Mouse (Mus musculus): ENCODE data around the gene St5. TPM values are rescaled to one million over a fixed set of nuclear protein-coding genes. Genes with fewer than 3 reads are reported as not detected.
A peak's percentile ranks its signal among the peaks of the same experiment; 100 is the strongest.

Gene St5
- polyA plus RNA-seq, 1 experiment = 47.6 TPM

DNA sequence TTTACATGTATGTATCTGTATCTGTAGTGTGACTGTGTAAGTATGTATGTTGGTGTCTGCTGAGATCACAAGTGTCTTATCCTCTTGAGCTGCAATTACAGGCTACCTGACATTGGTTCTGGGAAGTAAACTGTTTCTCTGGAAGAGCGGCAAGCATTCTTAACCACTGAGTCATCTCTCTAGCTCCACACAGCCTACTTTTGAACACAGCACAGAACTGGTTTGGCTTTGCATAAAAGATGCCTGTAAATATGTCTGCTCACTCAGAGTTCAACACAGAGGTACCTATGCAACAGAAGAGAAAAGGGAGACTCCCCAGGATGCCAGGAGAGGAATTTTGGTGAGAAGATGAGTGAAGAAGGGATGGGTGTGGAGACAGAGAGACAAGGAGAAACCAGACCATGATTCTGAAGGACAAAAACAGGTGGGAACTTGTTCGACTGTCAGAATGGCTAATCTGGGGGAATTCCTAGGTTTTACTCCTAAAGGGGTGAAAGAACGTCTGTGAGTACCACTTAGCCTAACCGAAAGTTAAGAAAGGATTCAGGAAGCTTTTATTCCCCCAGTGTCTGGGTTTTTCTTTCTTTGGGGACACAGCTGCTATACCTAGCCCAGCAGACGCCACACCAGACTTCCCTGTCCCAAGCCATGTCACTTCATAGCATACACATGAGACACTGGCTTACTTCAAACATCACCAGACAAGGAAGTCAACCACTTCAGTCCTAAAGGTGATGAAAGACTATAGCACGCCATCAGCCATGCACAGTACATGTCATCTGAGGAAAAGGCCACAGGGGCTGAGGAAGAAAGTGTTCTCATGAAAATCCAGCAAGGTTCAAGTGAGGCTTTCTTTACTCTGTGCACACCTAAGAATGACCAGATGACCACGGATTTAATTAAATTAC lies 73.3 kb downstream of the St5 start:
- Histone ChIP-seq H3K4me3 (ENCODE audit: insufficient read depth, low read depth, low read length) (no peak overlapping the region), H3K4me1 (ENCODE audit: control insufficient read depth, insufficient read depth, low read length) (no peaks in the 10 kb centered on the region; the same call in 1 of the 2 replicates), H3K36me3 (ENCODE audit: control insufficient read depth, insufficient read depth, low read length) (no peaks in the 10 kb centered on the region), H3K27ac (ENCODE audit: insufficient read depth, low read depth, low read length) (no peak overlapping the region; the same call in none of the 2 replicates), H3K27me3 (replicated peaks; ENCODE audit: control insufficient read depth, insufficient read depth, low read length) (no peaks in the 10 kb centered on the region)
- DNase-seq = no peak
- no peak for TF ChIP-seq POLR2A (IDR thresholded peaks at IDR 0.05; ENCODE audit: low read depth, low read length)
- TF ChIP-seq CTCF (conservative IDR thresholded peaks at IDR 0.05; ENCODE audit: insufficient read depth, insufficient read length, low read depth, low read length) = no peak
- 83% methylated on average over 7 of the region's 7 CpGs for WGBS

DNA sequence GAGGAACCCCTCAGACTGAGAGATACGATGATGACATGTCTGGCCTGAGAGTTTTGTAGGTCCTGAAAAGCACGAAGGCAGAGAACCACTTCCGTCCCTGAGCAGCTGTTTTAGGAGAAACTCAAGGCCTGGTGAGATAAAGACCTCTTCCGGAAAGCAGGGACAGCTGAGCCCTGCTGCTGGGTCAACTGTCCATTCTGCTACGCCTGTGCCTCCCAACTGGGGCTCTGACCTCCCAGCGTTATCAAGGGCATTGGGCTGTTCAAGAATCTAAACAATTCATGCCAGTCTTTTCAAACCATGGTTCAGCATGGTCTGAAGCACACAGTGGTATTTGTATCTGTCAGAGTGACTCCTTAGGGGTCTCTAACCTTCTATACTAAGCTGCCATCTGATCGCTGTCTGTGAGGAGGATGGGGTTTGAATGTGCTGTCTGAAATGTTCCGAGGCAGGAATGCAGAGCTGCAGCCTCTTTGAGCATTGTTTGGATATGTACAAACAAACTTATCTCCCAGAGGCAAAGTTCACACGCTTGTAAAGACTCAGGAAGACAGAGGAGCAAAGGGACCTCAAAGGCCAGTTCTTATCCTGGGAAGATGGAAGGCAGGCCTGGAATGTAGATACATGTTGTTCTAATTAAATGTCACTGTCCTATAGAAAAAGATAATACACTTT lies 74.3 kb downstream of the St5 start:
- WGBS = 59% methylated on average over 9 of the region's 9 CpGs
- DNase-seq = peak; percentile 33
- Histone ChIP-seq H3K4me1 (ENCODE audit: control insufficient read depth, insufficient read depth, low read length) (no peaks in the 10 kb centered on the region; the same call in 1 of the 2 replicates), H3K4me3 (ENCODE audit: insufficient read depth, low read depth, low read length) (no peak overlapping the region), H3K27ac (ENCODE audit: insufficient read depth, low read depth, low read length) (peak overlapping the region; percentile 16), H3K27me3 (replicated peaks; ENCODE audit: control insufficient read depth, insufficient read depth, low read length) (no peaks in the 10 kb centered on the region), H3K36me3 (ENCODE audit: control insufficient read depth, insufficient read depth, low read length) (no peaks in the 10 kb centered on the region)
- no peak for TF ChIP-seq POLR2A (IDR thresholded peaks at IDR 0.05; ENCODE audit: low read depth, low read length)
- no peak for TF ChIP-seq CTCF (conservative IDR thresholded peaks at IDR 0.05; ENCODE audit: insufficient read depth, insufficient read length, low read depth, low read length)

DNA sequence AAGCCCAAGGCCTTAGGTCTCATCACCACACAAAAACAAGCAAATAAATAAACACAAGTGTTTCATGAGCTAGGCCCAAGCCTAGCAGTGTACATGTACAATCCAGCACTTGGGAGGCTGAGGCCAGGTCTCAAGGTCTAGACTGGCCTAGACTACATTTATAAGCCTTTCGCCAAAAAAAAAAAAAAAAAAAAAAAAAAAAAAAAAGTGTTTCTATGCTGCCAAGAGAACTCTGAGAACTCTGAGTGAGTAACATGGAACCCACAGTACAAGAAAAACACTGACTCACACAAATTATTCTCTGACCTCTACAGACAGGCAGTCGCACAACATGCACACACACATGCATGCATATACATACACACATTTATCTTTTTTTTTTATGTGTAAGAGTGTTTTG lies 75.6 kb downstream of the St5 start:
- H3K27ac ChIP-seq (ENCODE audit: insufficient read depth, low read depth, low read length) = no peak overlapping the region
- no peaks in the 10 kb centered on the region for H3K27me3 ChIP-seq (replicated peaks; ENCODE audit: control insufficient read depth, insufficient read depth, low read length)
- H3K36me3 ChIP-seq (ENCODE audit: control insufficient read depth, insufficient read depth, low read length) = no peaks in the 10 kb centered on the region
- DNase-seq = no peak
- no peaks in the 10 kb centered on the region; the same call in 1 of the 2 replicates for H3K4me1 ChIP-seq (ENCODE audit: control insufficient read depth, insufficient read depth, low read length)
- TF ChIP-seq POLR2A (IDR thresholded peaks at IDR 0.05; ENCODE audit: low read depth, low read length) = no peak
- no peak for TF ChIP-seq CTCF (conservative IDR thresholded peaks at IDR 0.05; ENCODE audit: insufficient read depth, insufficient read length, low read depth, low read length)
- H3K4me3 ChIP-seq (ENCODE audit: insufficient read depth, low read depth, low read length) = no peak overlapping the region
- 73% methylated on average over 2 of the region's 2 CpGs for WGBS

DNA sequence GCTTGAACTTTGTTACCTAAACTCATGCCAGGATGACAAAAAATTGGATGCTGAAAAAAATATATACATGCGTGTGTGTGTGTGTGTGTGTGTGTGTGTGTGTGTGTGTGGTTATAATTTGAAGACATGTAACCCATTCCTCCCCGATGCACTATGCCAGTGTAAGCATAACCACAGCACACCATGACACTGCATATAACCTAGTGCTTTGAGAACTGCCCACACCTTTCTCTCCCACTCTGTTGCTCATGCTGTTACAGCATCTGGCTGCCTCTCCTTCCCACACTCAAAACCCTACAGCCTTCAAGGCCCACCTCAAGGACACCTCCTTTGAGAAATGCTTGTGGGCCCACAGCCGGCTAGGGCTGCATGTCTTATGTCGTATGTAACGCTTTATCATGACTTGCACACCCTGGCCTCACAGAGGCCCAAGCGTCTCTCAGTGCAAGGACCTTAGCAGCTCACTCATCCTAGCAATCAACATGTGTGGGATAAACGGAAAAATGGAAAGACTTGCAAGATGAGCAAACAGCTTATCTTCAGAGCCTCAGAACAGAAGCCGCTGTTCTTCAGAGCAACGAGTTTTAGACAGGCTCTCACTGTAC lies 81.1 kb downstream of the St5 start:
- no peak for TF ChIP-seq POLR2A (IDR thresholded peaks at IDR 0.05; ENCODE audit: low read depth, low read length)
- TF ChIP-seq CTCF (conservative IDR thresholded peaks at IDR 0.05; ENCODE audit: insufficient read depth, insufficient read length, low read depth, low read length) = no peak
- 86% methylated on average over 9 of the region's 9 CpGs for WGBS
- no peak for DNase-seq
- no peaks in the 10 kb centered on the region for H3K27me3 ChIP-seq (replicated peaks; ENCODE audit: control insufficient read depth, insufficient read depth, low read length)
- no peak overlapping the region for H3K4me3 ChIP-seq (ENCODE audit: insufficient read depth, low read depth, low read length)
- no peak overlapping the region for H3K27ac ChIP-seq (ENCODE audit: insufficient read depth, low read depth, low read length)
- no peaks in the 10 kb centered on the region for H3K36me3 ChIP-seq (ENCODE audit: control insufficient read depth, insufficient read depth, low read length)
- 0 out of 2 replicates have a peak, but pooled peaks cover 3% of the 10 kb centered on the region for H3K4me1 ChIP-seq (ENCODE audit: control insufficient read depth, insufficient read depth, low read length)

DNA sequence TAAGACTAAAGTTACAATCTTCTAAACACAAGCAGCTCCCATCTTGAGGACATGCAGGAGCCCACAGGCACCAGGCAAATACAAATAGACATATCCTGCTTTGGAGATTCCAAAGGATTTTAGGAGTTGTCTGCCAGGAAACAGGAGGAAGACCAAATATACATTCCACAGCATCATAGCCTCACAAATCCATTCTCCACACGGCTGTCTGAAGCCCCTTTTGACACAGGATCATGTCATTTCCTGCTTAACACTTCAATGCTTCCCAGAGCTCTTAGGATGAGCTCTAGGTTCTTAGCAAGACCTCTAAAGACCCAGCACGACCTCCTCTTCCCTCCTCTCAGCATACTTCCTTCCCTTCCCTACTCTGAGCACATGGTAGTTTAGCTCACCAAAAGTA lies 82.4 kb downstream of the St5 start:
- Histone ChIP-seq H3K27ac (ENCODE audit: insufficient read depth, low read depth, low read length) (no peak overlapping the region), H3K27me3 (replicated peaks; ENCODE audit: control insufficient read depth, insufficient read depth, low read length) (no peaks in the 10 kb centered on the region), H3K4me3 (ENCODE audit: insufficient read depth, low read depth, low read length) (no peak overlapping the region), H3K4me1 (ENCODE audit: control insufficient read depth, insufficient read depth, low read length) (peaks cover 10% of the 10 kb centered on the region; the same call in 1 of the 2 replicates), H3K36me3 (ENCODE audit: control insufficient read depth, insufficient read depth, low read length) (no peaks in the 10 kb centered on the region)
- DNase-seq = no peak
- TF ChIP-seq CTCF (conservative IDR thresholded peaks at IDR 0.05; ENCODE audit: insufficient read depth, insufficient read length, low read depth, low read length) (no peak), POLR2A (IDR thresholded peaks at IDR 0.05; ENCODE audit: low read depth, low read length) (no peak)
- WGBS = 38% methylated on average over 2 of the region's 2 CpGs

DNA sequence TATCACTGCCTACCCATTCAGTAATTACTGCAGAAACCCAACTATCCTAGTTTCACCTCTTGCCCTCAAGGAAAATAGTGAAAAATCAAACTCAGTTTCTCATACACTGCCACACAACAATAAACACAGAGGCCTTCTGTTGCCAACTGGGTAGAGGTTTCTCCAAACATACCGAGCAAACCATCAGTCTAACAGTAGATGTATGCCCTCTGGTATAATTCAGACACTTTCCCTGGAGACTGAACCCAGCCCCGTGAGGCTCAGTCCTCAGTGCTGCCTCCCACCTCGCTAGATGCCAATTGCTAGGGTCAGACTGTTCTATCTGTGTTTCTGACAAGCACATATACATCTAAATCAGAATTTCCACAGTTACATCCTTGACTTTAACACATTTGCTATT lies 83.1 kb downstream of the St5 start:
- Histone ChIP-seq H3K27me3 (replicated peaks; ENCODE audit: control insufficient read depth, insufficient read depth, low read length) (no peaks in the 10 kb centered on the region), H3K4me1 (ENCODE audit: control insufficient read depth, insufficient read depth, low read length) (peaks cover 11% of the 10 kb centered on the region; the same call in 1 of the 2 replicates), H3K36me3 (ENCODE audit: control insufficient read depth, insufficient read depth, low read length) (no peaks in the 10 kb centered on the region), H3K27ac (ENCODE audit: insufficient read depth, low read depth, low read length) (no peak overlapping the region), H3K4me3 (ENCODE audit: insufficient read depth, low read depth, low read length) (no peak overlapping the region)
- WGBS = 83% methylated on average over 3 of the region's 3 CpGs
- no peak for DNase-seq
- TF ChIP-seq CTCF (conservative IDR thresholded peaks at IDR 0.05; ENCODE audit: insufficient read depth, insufficient read length, low read depth, low read length) = no peak
- TF ChIP-seq POLR2A (IDR thresholded peaks at IDR 0.05; ENCODE audit: low read depth, low read length) = no peak

Measured in kidney, adult 2 months (tissue).